Mouse (Mus musculus): ENCODE measurements around the gene Ggct.

DNA sequence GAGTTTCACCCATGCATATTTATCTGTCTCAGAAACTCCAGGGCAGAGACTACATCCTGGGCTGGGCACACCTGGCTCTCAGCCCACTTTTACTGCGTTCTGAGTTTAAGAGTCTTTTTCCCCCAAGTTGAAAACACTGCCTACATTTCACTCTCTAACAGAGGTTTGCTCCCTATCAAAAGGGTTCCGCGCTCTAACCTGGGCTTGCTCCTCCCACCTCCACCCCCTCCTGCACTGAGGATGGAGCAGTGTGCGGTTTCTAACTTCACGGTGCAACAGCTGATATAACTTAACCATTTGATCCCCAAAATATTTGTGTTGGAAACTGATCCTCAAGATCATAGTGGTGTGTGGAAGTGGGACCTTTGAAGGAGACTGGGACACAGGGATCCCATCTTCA lies 27.5 kb downstream of the Ggct start:
- no peak for TF ChIP-seq POLR2A (IDR thresholded peaks at IDR 0.05; ENCODE audit: insufficient read length, low read depth)
- no peak for TF ChIP-seq POLR2AphosphoS2 (IDR thresholded peaks at IDR 0.05; ENCODE audit: insufficient read length, low read depth)
- no peak for TF ChIP-seq MYOD1 (IDR thresholded peaks at IDR 0.05; ENCODE audit: control insufficient read depth in 1 of 3, insufficient read length in 2 of 3, low read depth in 2 of 3)
- no peak for TF ChIP-seq REST (IDR thresholded peaks at IDR 0.05; ENCODE audit: insufficient read depth, insufficient read length)
- TF ChIP-seq TCF3 (IDR thresholded peaks at IDR 0.05; ENCODE audit: insufficient read length, low read depth): no peak
- no peak for TF ChIP-seq MAX (IDR thresholded peaks at IDR 0.05; ENCODE audit: low read depth)
- TF ChIP-seq E2F4 (IDR thresholded peaks at IDR 0.05; ENCODE audit: insufficient read depth): no peak

All from myocyte (in vitro differentiated cells).